8 mouse cellular contexts compared by ENCODE assay signal in genomic region chr14:79390265-79390926, GRCm38 (mm10). TPM values are rescaled to one million over a fixed set of nuclear protein-coding genes. Genes with fewer than 3 reads are reported as not detected.
A peak's percentile ranks its signal among the peaks of the same experiment; 100 is the strongest.
DNase-seq lines count a peak whose midpoint lies in the region; ATAC-seq and TF ChIP-seq lines count a peak whose summit lies in the region.

TSS of gene Naa16 (minus strand) at chr14:79390778.

- H3K4me3 ChIP-seq in MEL (ENCODE audit: control insufficient read depth in 1 of 2, insufficient read depth in 1 of 2, low read depth in 2 of 2, low read length in 2 of 2), result peak within 1 kb of the TSS; percentile 91 to 96
- peak within 1 kb of the TSS; percentile 86 for H3K4me3 ChIP-seq in cerebellum, adult 2 months (replicated peaks; ENCODE audit: insufficient read depth, low read depth, low read length)
- peak within 1 kb of the TSS; percentile 81 for H3K4me3 ChIP-seq in hindbrain, embryonic 10.5 days
- H3K4me3 ChIP-seq in lung, postnatal 0 days (ENCODE audit: low read depth, low read length), result peak within 1 kb of the TSS; percentile 81

- peaks cover 10 to 29% of the 10 kb centered on the region in 2 experiments for H3K36me3 ChIP-seq in MEL (ENCODE audit: control insufficient read depth in 1 of 2, insufficient read depth in 2 of 2, low read length in 2 of 2)
- H3K36me3 ChIP-seq in hindbrain, embryonic 10.5 days, result peaks cover 26% of the 10 kb centered on the region
- no peaks in the 10 kb centered on the region for H3K36me3 ChIP-seq in lung, postnatal 0 days (ENCODE audit: insufficient read depth, low read length)

- peak within 1 kb of the TSS; percentile 92 for H3K9ac ChIP-seq in MEL (ENCODE audit: control insufficient read depth, low read depth, low read length, poor library complexity, severe bottlenecking)
- peak within 1 kb of the TSS; percentile 77 for H3K9ac ChIP-seq in lung, postnatal 0 days (replicated peaks; ENCODE audit: low read depth)

- no peaks in the 10 kb centered on the region for H3K9me3 ChIP-seq in MEL (replicated peaks; ENCODE audit: insufficient read depth, low read length)
- H3K9me3 ChIP-seq in hindbrain, embryonic 10.5 days, result no peaks in the 10 kb centered on the region
- no peaks in the 10 kb centered on the region for H3K9me3 ChIP-seq in lung, postnatal 0 days (ENCODE audit: low read length)

- TF ChIP-seq RAD21 in MEL (IDR thresholded peaks at IDR 0.05; ENCODE audit: low read depth, low read length), result no peak

- peak; percentile 95 for ATAC-seq in lung, postnatal 0 days

- H3K4me2 ChIP-seq in lung, postnatal 0 days (replicated peaks; ENCODE audit: low read depth, low read length), result peak within 1 kb of the TSS; percentile 72

- TF ChIP-seq CTCF in MEL (IDR thresholded peaks at IDR 0.05 in 2 of 3, conservative IDR thresholded peaks at IDR 0.05 in 1 of 3; ENCODE audit: control insufficient read depth in 1 of 3, insufficient read depth in 1 of 3, low read depth in 2 of 3, low read length in 3 of 3, poor library complexity in 1 of 3, severe bottlenecking in 1 of 3), result peak in 2 of 3 experiments; percentile 27 to 40; a peak in 4 of 6 replicates
- no peak; the same call in 1 of the 2 replicates for TF ChIP-seq CTCF in cerebellum, adult 2 months (IDR thresholded peaks at IDR 0.05; ENCODE audit: borderline replicate concordance, insufficient read depth, low read depth, low read length)
- peak; percentile 68 for TF ChIP-seq CTCF in lung, postnatal 0 days (IDR thresholded peaks at IDR 0.05)

- H3K79me2 ChIP-seq in MEL (ENCODE audit: control insufficient read depth, insufficient read depth, low read length, poor library complexity), result peaks cover 34% of the 10 kb centered on the region

- peak; percentile 74 to 89; a peak in 3 of 4 replicates for TF ChIP-seq POLR2A in MEL (IDR thresholded peaks at IDR 0.05; ENCODE audit: control insufficient read depth in 1 of 2, insufficient read depth in 1 of 2, low read depth in 1 of 2, low read length in 2 of 2, poor library complexity in 1 of 2)
- TF ChIP-seq POLR2A in cerebellum, adult 2 months (IDR thresholded peaks at IDR 0.05; ENCODE audit: borderline replicate concordance, insufficient read depth, low read length), result peak; percentile 89; the same call in 1 of the 2 replicates

- H3K4me1 ChIP-seq in MEL (ENCODE audit: control insufficient read depth in 1 of 2, insufficient read depth in 2 of 2, low read length in 2 of 2), result peaks cover 8% of the 10 kb centered on the region in 2 experiments; a peak in 3 of 4 replicates
- peaks cover 4% of the 10 kb centered on the region; the same call in 1 of the 2 replicates for H3K4me1 ChIP-seq in cerebellum, adult 2 months (ENCODE audit: control insufficient read depth, insufficient read depth, low read length)
- peaks cover 20% of the 10 kb centered on the region for H3K4me1 ChIP-seq in hindbrain, embryonic 10.5 days (replicated peaks)
- H3K4me1 ChIP-seq in lung, postnatal 0 days (ENCODE audit: insufficient read depth, low read depth, low read length), result no peaks in the 10 kb centered on the region; the same call in 1 of the 2 replicates

- H3K27ac ChIP-seq in MEL (ENCODE audit: control insufficient read depth, low read depth, low read length), result peak within 1 kb of the TSS; percentile 87
- peak within 1 kb of the TSS; percentile 94 for H3K27ac ChIP-seq in cerebellum, adult 2 months (ENCODE audit: insufficient read depth, low read length)
- H3K27ac ChIP-seq in hindbrain, embryonic 10.5 days, result peak within 1 kb of the TSS; percentile 95
- H3K27ac ChIP-seq in lung, postnatal 0 days (ENCODE audit: low read length), result peak within 1 kb of the TSS; percentile 94

- no peaks in the 10 kb centered on the region for H3K27me3 ChIP-seq in MEL (ENCODE audit: control insufficient read depth in 1 of 2, insufficient read depth in 2 of 2, low read length in 2 of 2)
- H3K27me3 ChIP-seq in cerebellum, adult 2 months (ENCODE audit: control insufficient read depth, insufficient read depth, low read length), result no peaks in the 10 kb centered on the region
- H3K27me3 ChIP-seq in hindbrain, embryonic 10.5 days (ENCODE audit: insufficient read depth, poor library complexity, severe bottlenecking), result no peaks in the 10 kb centered on the region
- no peaks in the 10 kb centered on the region for H3K27me3 ChIP-seq in lung, postnatal 0 days (replicated peaks; ENCODE audit: insufficient read depth, low read length)

- peak; percentile 93 for DNase-seq in MEL (ENCODE audit: low read depth, low spot score)
- DNase-seq in cerebellum, adult 2 months, result peak; percentile 93 to 95
- DNase-seq in forelimb bud, embryonic 11.5 days (ENCODE audit: low read depth, low spot score), result peak; percentile 94
- peak; percentile 98 for DNase-seq in hindbrain, embryonic 10.5 days (ENCODE audit: low spot score)
- peak; percentile 93 for DNase-seq in layer of hippocampus, adult 9-11 months
- peak; percentile 95 for DNase-seq in lung, postnatal 0 days (ENCODE audit: low spot score)
- peak; percentile 95 for DNase-seq in ovary, postnatal 14 days (ENCODE audit: low spot score)
- DNase-seq in thymus, postnatal 14 days, result peak; percentile 97

- WGBS in cerebellum, adult 2 months, result under 1% methylated on average over 71 of the region's 71 CpGs
- WGBS in hindbrain, embryonic 10.5 days, result under 1% methylated on average over 71 of the region's 71 CpGs
- WGBS in lung, postnatal 0 days, result 2% methylated on average over 53 of the region's 71 CpGs

- TF ChIP-seq EP300 in MEL (IDR thresholded peaks at IDR 0.05; ENCODE audit: low read depth in 1 of 2, low read length in 2 of 2), result no peak
- no peak for TF ChIP-seq EP300 in lung, postnatal 0 days (IDR thresholded peaks at IDR 0.05)

TF ChIP-seq in MEL, 35 proteins besides CTCF, POLR2A, EP300 and RAD21 (continues in another document):
- TF ChIP-seq ZKSCAN1 (IDR thresholded peaks at IDR 0.05; ENCODE audit: low read depth, low read length), result no peak
- no peak for TF ChIP-seq ELF1 (IDR thresholded peaks at IDR 0.05; ENCODE audit: low read depth, low read length)
- no peak for TF ChIP-seq MYB (IDR thresholded peaks at IDR 0.05; ENCODE audit: low read depth, low read length)
- TF ChIP-seq TCF12 (IDR thresholded peaks at IDR 0.05; ENCODE audit: low read depth, low read length), result 0 out of 2 replicates have a peak, but pooled peaks have one; percentile 37
- TF ChIP-seq MYC (IDR thresholded peaks at IDR 0.05; ENCODE audit: low read depth, low read length), result no peak
- no peak for TF ChIP-seq RCOR1 (IDR thresholded peaks at IDR 0.05; ENCODE audit: low read depth, low read length)
- no peak for TF ChIP-seq KAT2A (conservative IDR thresholded peaks at IDR 0.05; ENCODE audit: low read depth, low read length)
- peak; percentile 69 for TF ChIP-seq NRF1 (IDR thresholded peaks at IDR 0.05; ENCODE audit: insufficient read depth, low read depth, low read length, poor library complexity, severe bottlenecking)
- no peak for TF ChIP-seq SMC3 (IDR thresholded peaks at IDR 0.05; ENCODE audit: low read depth, low read length)
- TF ChIP-seq MEF2A (IDR thresholded peaks at IDR 0.05; ENCODE audit: extremely low read depth, insufficient replicate concordance, low read depth, low read length, poor library complexity, severe bottlenecking), result no peak
- no peak for TF ChIP-seq ETS1 (IDR thresholded peaks at IDR 0.05; ENCODE audit: low read depth, low read length)
- TF ChIP-seq GABPA (IDR thresholded peaks at IDR 0.05; ENCODE audit: low read depth, low read length), result no peak
- TF ChIP-seq MXI1 (IDR thresholded peaks at IDR 0.05; ENCODE audit: low read depth, low read length), result no peak
- no peak for TF ChIP-seq BHLHE40 (IDR thresholded peaks at IDR 0.05; ENCODE audit: borderline replicate concordance, low read depth, low read length)
- no peak for TF ChIP-seq TAL1 (IDR thresholded peaks at IDR 0.05; ENCODE audit: low read length)
- TF ChIP-seq SIN3A (IDR thresholded peaks at IDR 0.05; ENCODE audit: low read length), result no peak; the same call in 1 of the 2 replicates
- no peak for TF ChIP-seq ZNF384 (IDR thresholded peaks at IDR 0.05; ENCODE audit: low read depth, low read length)
- TF ChIP-seq MAFK (IDR thresholded peaks at IDR 0.05; ENCODE audit: borderline replicate concordance, low read depth, low read length), result no peak
- no peak for TF ChIP-seq POLR2AphosphoS5 (IDR thresholded peaks at IDR 0.05; ENCODE audit: borderline replicate concordance, low read depth, low read length)
- peak; percentile 67; the same call in 1 of the 2 replicates for TF ChIP-seq ZMIZ1 (IDR thresholded peaks at IDR 0.05; ENCODE audit: low read depth, low read length)
- TF ChIP-seq CHD2 (IDR thresholded peaks at IDR 0.05; ENCODE audit: low read length), result no peak
- no peak for TF ChIP-seq CHD1 (IDR thresholded peaks at IDR 0.05; ENCODE audit: low read depth, low read length)
- TF ChIP-seq POLR2AphosphoS2 (IDR thresholded peaks at IDR 0.05; ENCODE audit: low read length), result peak; percentile 57; the same call in 1 of the 2 replicates
- no peak for TF ChIP-seq USF1 (IDR thresholded peaks at IDR 0.05; ENCODE audit: low read depth, low read length)
- TF ChIP-seq UBTF (IDR thresholded peaks at IDR 0.05; ENCODE audit: borderline replicate concordance, insufficient read depth, low read depth, low read length), result peak; percentile 76; the same call in 1 of the 2 replicates
- peak; percentile 74; the same call in 1 of the 2 replicates for TF ChIP-seq NELFE (IDR thresholded peaks at IDR 0.05; ENCODE audit: low read depth, low read length)
- no peak for TF ChIP-seq MAX (IDR thresholded peaks at IDR 0.05; ENCODE audit: low read length)
- no peak for TF ChIP-seq GATA1 (IDR thresholded peaks at IDR 0.05; ENCODE audit: low read depth, low read length)
- TF ChIP-seq E2F4 (IDR thresholded peaks at IDR 0.05; ENCODE audit: borderline replicate concordance, low read depth, low read length), result peak; percentile 51; the same call in 1 of the 2 replicates
- peak; percentile 58 for TF ChIP-seq HCFC1 (IDR thresholded peaks at IDR 0.05; ENCODE audit: low read depth, low read length)
- TF ChIP-seq ZC3H11A (IDR thresholded peaks at IDR 0.05; ENCODE audit: low read depth, low read length), result no peak
- no peak for TF ChIP-seq MAZ (IDR thresholded peaks at IDR 0.05; ENCODE audit: low read depth, low read length)
- 0 out of 2 replicates have a peak, but pooled peaks have one; percentile 37 for TF ChIP-seq TBP (IDR thresholded peaks at IDR 0.05; ENCODE audit: low read depth, low read length)
- TF ChIP-seq JUND (IDR thresholded peaks at IDR 0.05; ENCODE audit: low read depth, low read length), result no peak

RNA-seq across cellular contexts. Expression of gene Naa16, which starts in this region (rescaled TPM):
- total RNA-seq in MEL (2012; rRNA removed), result 22.4 and 26.9 TPM in 2 replicates
- 10 to 100 TPM in 1 of 2 experiments, not detected in 1; 51.6 TPM for polyA plus RNA-seq in MEL (2012; ENCODE audit: insufficient read depth in 1 of 2, insufficient read length in 2 of 2, low read depth in 1 of 2, low replicate concordance in 2 of 2, missing spikeins in 1 of 2)
- polyA plus RNA-seq in cerebellum, adult 2 months (2012; rRNA removed), result 10.7 and 11.2 TPM in 2 replicates
- 30.8 and 42.9 TPM in 2 replicates for polyA plus RNA-seq in hindbrain, embryonic 10.5 days (2016; fragmentation: Nextera tagmentation; extraction: Ambion mirVana)
- polyA plus RNA-seq in lung, postnatal 0 days (2015; fragmentation: Nextera tagmentation; extraction: Ambion mirVana), result 23.5 and 24.0 TPM in 2 replicates

Comparison
In these comparisons a context has a peak if more than half of its experiments do, and no peak if none do; other contexts are left out.
1. Peak in every context shown above with its lines: DNase-seq, ATAC-seq, H3K4me3 ChIP-seq and H3K27ac ChIP-seq.